Mouse (Mus musculus) MEL (cell line): ENCODE measurements around the gene Dot1l. TPM values are rescaled to one million over a fixed set of nuclear protein-coding genes. Genes with fewer than 3 reads are reported as not detected.

Experiments used
- DNase-seq: peaks from one replicate; pipeline ENCODE4 v3.0.0; 2011; ENCODE audit warnings: low read depth, low spot score
- H3K27ac ChIP-seq: 2 replicates; pipeline ENCODE4 v1.5.1; 2012; ENCODE audit warnings: low read depth, mild to moderate bottlenecking, control low read depth, low read length, moderate library complexity; ENCODE audit not compliant: control insufficient read depth
- H3K27me3 ChIP-seq, 2 experiments: fragments of 150-350 bp in 1 of 2; sonication (generic) in 1 of 2; 2 replicates each; pipeline ENCODE4 v1.6.1; 2012; ENCODE audit warnings: low read length in 2 of 2, mild to moderate bottlenecking in 2 of 2, improper control_type of control experiment in 1 of 2, moderate library complexity in 1 of 2; ENCODE audit not compliant: insufficient read depth in 2 of 2, control insufficient read depth in 1 of 2
- H3K36me3 ChIP-seq, 2 experiments: 2 replicates each; pipeline ENCODE4 v1.6.1; 2012 to 2014; ENCODE audit warnings: low read length in 2 of 2, improper control_type of control experiment in 1 of 2, inconsistent platforms in 1 of 2, mild to moderate bottlenecking in 1 of 2; ENCODE audit not compliant: insufficient read depth in 2 of 2, control insufficient read depth in 1 of 2
- H3K4me1 ChIP-seq, 2 experiments: fragments of 150-350 bp in 1 of 2; sonication (generic) in 1 of 2; 2 replicates each; pipeline ENCODE4 v1.6.1; 2012; ENCODE audit warnings: low read length in 2 of 2, improper control_type of control experiment in 1 of 2, mild to moderate bottlenecking in 1 of 2; ENCODE audit not compliant: insufficient read depth in 2 of 2, control insufficient read depth in 1 of 2
- H3K4me3 ChIP-seq, 2 experiments: fragments of 150-350 bp in 1 of 2; sonication (generic) in 1 of 2; 2 replicates each; pipeline ENCODE4 v1.5.1; 2012; ENCODE audit warnings: low read depth in 2 of 2, low read length in 2 of 2, mild to moderate bottlenecking in 2 of 2, moderate library complexity in 2 of 2, control low read depth in 1 of 2, improper control_type of control experiment in 1 of 2; ENCODE audit not compliant: control insufficient read depth in 1 of 2, insufficient read depth in 1 of 2
- H3K79me2 ChIP-seq: 2 replicates; pipeline ENCODE4 v1.6.1; 2012; ENCODE audit warnings: mild to moderate bottlenecking, low read length, moderate library complexity; ENCODE audit not compliant: control insufficient read depth, poor library complexity, insufficient read depth
- H3K9ac ChIP-seq: 2 replicates; pipeline ENCODE4 v1.6.1; 2012; ENCODE audit warnings: low read depth, mild to moderate bottlenecking, control low read depth, low read length, moderate library complexity; ENCODE audit not compliant: control insufficient read depth, poor library complexity, severe bottlenecking
- H3K9me3 ChIP-seq: fragments of 150-350 bp; sonication (generic); replicated peaks from 2 replicates; pipeline ENCODE4 v1.6.1; 2012; ENCODE audit warnings: mild to moderate bottlenecking, low read length, improper control_type of control experiment, moderate library complexity; ENCODE audit not compliant: insufficient read depth
- CHD1 ChIP-seq: IDR thresholded peaks from 2 replicates; pipeline ENCODE4 v1.6.1; 2012; ENCODE audit warnings: low read depth, mild to moderate bottlenecking, inconsistent platforms, low read length, improper control_type of control experiment
- CHD2 ChIP-seq: IDR thresholded peaks from 2 replicates; pipeline ENCODE4 v1.6.1; 2011; ENCODE audit warnings: low read length, improper control_type of control experiment
- E2F4 ChIP-seq: IDR thresholded peaks from 2 replicates; pipeline ENCODE4 v1.6.1; 2011; ENCODE audit warnings: low read depth, low read length, improper control_type of control experiment, borderline replicate concordance
- ELF1 ChIP-seq: IDR thresholded peaks from 2 replicates; pipeline ENCODE4 v1.6.1; 2014; ENCODE audit warnings: low read depth, mild to moderate bottlenecking, inconsistent platforms, low read length, improper control_type of control experiment, moderate library complexity
- ETS1 ChIP-seq: IDR thresholded peaks from 2 replicates; pipeline ENCODE4 v1.6.1; 2012; ENCODE audit warnings: low read depth, mild to moderate bottlenecking, inconsistent platforms, low read length, improper control_type of control experiment, moderate library complexity
- GATA1 ChIP-seq: IDR thresholded peaks from 2 replicates; pipeline ENCODE4 v1.6.1; 2011; ENCODE audit warnings: low read depth, low read length, improper control_type of control experiment
- HCFC1 ChIP-seq: IDR thresholded peaks from 2 replicates; pipeline ENCODE4 v1.6.1; 2012; ENCODE audit warnings: low read depth, mild to moderate bottlenecking, inconsistent platforms, low read length, improper control_type of control experiment, moderate library complexity
- JUND ChIP-seq: IDR thresholded peaks from 2 replicates; pipeline ENCODE4 v1.6.1; 2011; ENCODE audit warnings: low read depth, mild to moderate bottlenecking, improper control_type of control experiment, low read length
- KAT2A ChIP-seq: conservative IDR thresholded peaks from 2 replicates; pipeline ENCODE4 v1.6.1; 2012; ENCODE audit warnings: low read depth, low read length, improper control_type of control experiment, inconsistent platforms
- MAFK ChIP-seq: IDR thresholded peaks from 2 replicates; pipeline ENCODE4 v1.6.1; 2011; ENCODE audit warnings: low read depth, mild to moderate bottlenecking, low read length, improper control_type of control experiment, borderline replicate concordance
- MAX ChIP-seq: IDR thresholded peaks from 2 replicates; pipeline ENCODE4 v1.6.1; 2011; ENCODE audit warnings: low read length, improper control_type of control experiment
- MAZ ChIP-seq: IDR thresholded peaks from 2 replicates; pipeline ENCODE4 v1.6.1; 2012; ENCODE audit warnings: low read depth, mild to moderate bottlenecking, inconsistent platforms, low read length, improper control_type of control experiment
- MEF2A ChIP-seq: IDR thresholded peaks from 2 replicates; pipeline ENCODE4 v1.6.1; 2014; ENCODE audit warnings: low read depth, mild to moderate bottlenecking, inconsistent platforms, low read length, improper control_type of control experiment; ENCODE audit not compliant: poor library complexity, insufficient replicate concordance, severe bottlenecking; ENCODE audit errors: extremely low read depth
- MXI1 ChIP-seq: IDR thresholded peaks from 2 replicates; pipeline ENCODE4 v1.6.1; 2011; ENCODE audit warnings: mild to moderate bottlenecking, low read depth, low read length, improper control_type of control experiment
- MYC ChIP-seq: IDR thresholded peaks from 2 replicates; pipeline ENCODE4 v1.6.1; 2011; ENCODE audit warnings: low read depth, mild to moderate bottlenecking, low read length, improper control_type of control experiment, moderate library complexity
- NELFE ChIP-seq: IDR thresholded peaks from 2 replicates; pipeline ENCODE4 v1.6.1; 2011; ENCODE audit warnings: low read depth, low read length, improper control_type of control experiment
- NRF1 ChIP-seq: IDR thresholded peaks from 2 replicates; pipeline ENCODE4 v1.6.1; 2014; ENCODE audit warnings: low read depth, mild to moderate bottlenecking, inconsistent platforms, low read length, improper control_type of control experiment, moderate library complexity; ENCODE audit not compliant: poor library complexity, insufficient read depth, severe bottlenecking
- POLR2A ChIP-seq, 2 experiments: IDR thresholded peaks; 2 replicates each; pipeline ENCODE4 v1.6.1; 2011 to 2012; ENCODE audit warnings: low read length in 2 of 2, mild to moderate bottlenecking in 2 of 2, control low read depth in 1 of 2, improper control_type of control experiment in 1 of 2, low read depth in 1 of 2, moderate library complexity in 1 of 2; ENCODE audit not compliant: control insufficient read depth in 1 of 2, insufficient read depth in 1 of 2, poor library complexity in 1 of 2
- POLR2AphosphoS2 ChIP-seq: IDR thresholded peaks from 2 replicates; pipeline ENCODE4 v1.6.1; 2011; ENCODE audit warnings: low read length, improper control_type of control experiment
- SIN3A ChIP-seq: IDR thresholded peaks from 2 replicates; pipeline ENCODE4 v1.6.1; 2012; ENCODE audit warnings: low read length, improper control_type of control experiment, inconsistent platforms
- TAL1 ChIP-seq: IDR thresholded peaks from 2 replicates; pipeline ENCODE4 v1.6.1; 2012; ENCODE audit warnings: mild to moderate bottlenecking, inconsistent platforms, low read length, moderate library complexity, mixed read lengths
- TBP ChIP-seq: IDR thresholded peaks from 2 replicates; pipeline ENCODE4 v1.8.0; 2011; ENCODE audit warnings: low read depth, low read length, improper control_type of control experiment
- TCF12 ChIP-seq: IDR thresholded peaks from 2 replicates; pipeline ENCODE4 v1.6.1; 2014; ENCODE audit warnings: low read depth, mild to moderate bottlenecking, inconsistent platforms, low read length, improper control_type of control experiment, moderate library complexity
- ZC3H11A ChIP-seq: IDR thresholded peaks from 2 replicates; pipeline ENCODE4 v1.6.1; 2012; ENCODE audit warnings: low read depth, mild to moderate bottlenecking, inconsistent platforms, low read length, improper control_type of control experiment
- ZKSCAN1 ChIP-seq: IDR thresholded peaks from 2 replicates; pipeline ENCODE4 v1.6.1; 2012; ENCODE audit warnings: low read depth, mild to moderate bottlenecking, inconsistent platforms, low read length, improper control_type of control experiment, moderate library complexity
- ZMIZ1 ChIP-seq: IDR thresholded peaks from 2 replicates; pipeline ENCODE4 v1.6.1; 2012; ENCODE audit warnings: low read depth, mild to moderate bottlenecking, inconsistent platforms, low read length, improper control_type of control experiment, moderate library complexity
- ZNF384 ChIP-seq: IDR thresholded peaks from 2 replicates; pipeline ENCODE4 v1.6.1; 2012; ENCODE audit warnings: low read depth, mild to moderate bottlenecking, inconsistent platforms, low read length, improper control_type of control experiment
- polyA plus RNA-seq, 2 experiments: library from polyadenylated mRNA; stranded (reverse) in 1 of 2; unstranded in 1 of 2; fragments of >175 nt in 1 of 2; fragments of >200 nt in 1 of 2; gene quantifications; 2 replicates each; pipeline versions ENCODE4 v1.2.1 to v1.2.4; 2012; ENCODE audit warnings: low replicate concordance in 2 of 2, low read depth in 1 of 2; ENCODE audit not compliant: insufficient read length in 2 of 2, insufficient read depth in 1 of 2, missing spikeins in 1 of 2
- total RNA-seq: library from RNA; depleted of rRNA; stranded (reverse); fragments of 300-350 nt; gene quantifications from 2 replicates; pipeline ENCODE4 v1.2.3, GENCODE M21; 2012

Dot1l gene
- total and polyA plus RNA-seq, 3 experiments: 15.0 to 70.6 TPM; not detected in 1

GRCm38 (mm10) chr10:80826151-80827062, 71.4 kb downstream of the Dot1l start, which contains the start of gene Oaz1:
Gene Oaz1, plus strand, starts transcription at chr10:80826656.
- peak within 1 kb of the TSS; percentile 97 to 98 for H3K4me3 ChIP-seq
- H3K27ac ChIP-seq: peak within 1 kb of the TSS; percentile 75
- no peaks in the 10 kb centered on the region for H3K27me3 ChIP-seq
- peak within 1 kb of the TSS; percentile 95 for H3K9ac ChIP-seq
- peak; percentile 89 for TF ChIP-seq POLR2AphosphoS2
- TF ChIP-seq CHD1: peak; percentile 84; the same call in 1 of the 2 replicates
- peak; percentile 74 for TF ChIP-seq HCFC1
- TF ChIP-seq TBP: peak; percentile 91
- 0 out of 2 replicates have a peak, but pooled peaks have one; percentile 15 for TF ChIP-seq ZNF384
- TF ChIP-seq KAT2A: peak; percentile 37; the same call in 1 of the 2 replicates
- TF ChIP-seq ZKSCAN1: no peak
- peak; percentile 72 for TF ChIP-seq TCF12
- TF ChIP-seq MAX: peak; percentile 51; the same call in 1 of the 2 replicates
- TF ChIP-seq E2F4: 0 out of 2 replicates have a peak, but pooled peaks have one; percentile 41
- TF ChIP-seq GATA1: peak; percentile 35; the same call in 1 of the 2 replicates
- TF ChIP-seq MXI1: peak; percentile 65
- TF ChIP-seq MEF2A: 0 out of 2 replicates have a peak, but pooled peaks have one; percentile 28
- TF ChIP-seq POLR2A (IDR thresholded peaks at IDR 0.05; ENCODE audit: control insufficient read depth in 1 of 2, insufficient read depth in 1 of 2, low read depth in 1 of 2, low read length in 2 of 2, poor library complexity in 1 of 2): peak; percentile 74 to 75
- no peak; the same call in 1 of the 2 replicates for TF ChIP-seq MAZ
- no peak for TF ChIP-seq TAL1
- no peak for TF ChIP-seq ZC3H11A
- TF ChIP-seq JUND: no peak
- peak; percentile 81 for TF ChIP-seq NELFE
- peak; percentile 95 for TF ChIP-seq ZMIZ1
- peak; percentile 57 for TF ChIP-seq SIN3A
- TF ChIP-seq MAFK: no peak
- no peak for TF ChIP-seq ELF1
- TF ChIP-seq MYC: no peak; the same call in 1 of the 2 replicates
- TF ChIP-seq ETS1: peak; percentile 13; the same call in 1 of the 2 replicates
- 0 out of 2 replicates have a peak, but pooled peaks have one; percentile 45 for TF ChIP-seq CHD2
- TF ChIP-seq NRF1: peak; percentile 75
- peaks cover 23% of the 10 kb centered on the region for H3K79me2 ChIP-seq
- peak; percentile 100 for DNase-seq
- no peaks in the 10 kb centered on the region for H3K9me3 ChIP-seq
- H3K36me3 ChIP-seq: peaks cover 0 to 19% of the 10 kb centered on the region in 2 experiments; a peak in 2 of 4 replicates
- peaks cover 9 to 24% of the 10 kb centered on the region in 2 experiments for H3K4me1 ChIP-seq
